Mouse (Mus musculus) adipocyte (in vitro differentiated cells): ENCODE measurements around the gene Telo2.
"Not testable (repeated sequence)": the region's sequence is repeated elsewhere in the genome, so short reads cannot be mapped to it uniquely, and the experiment has no call there.

ENCODE experiments used
- DNase-seq: peaks from one replicate; pipeline ENCODE4 v3.0.0-alpha.2; 2016; ENCODE audit warnings: low spot score

Gene Telo2

DNA sequence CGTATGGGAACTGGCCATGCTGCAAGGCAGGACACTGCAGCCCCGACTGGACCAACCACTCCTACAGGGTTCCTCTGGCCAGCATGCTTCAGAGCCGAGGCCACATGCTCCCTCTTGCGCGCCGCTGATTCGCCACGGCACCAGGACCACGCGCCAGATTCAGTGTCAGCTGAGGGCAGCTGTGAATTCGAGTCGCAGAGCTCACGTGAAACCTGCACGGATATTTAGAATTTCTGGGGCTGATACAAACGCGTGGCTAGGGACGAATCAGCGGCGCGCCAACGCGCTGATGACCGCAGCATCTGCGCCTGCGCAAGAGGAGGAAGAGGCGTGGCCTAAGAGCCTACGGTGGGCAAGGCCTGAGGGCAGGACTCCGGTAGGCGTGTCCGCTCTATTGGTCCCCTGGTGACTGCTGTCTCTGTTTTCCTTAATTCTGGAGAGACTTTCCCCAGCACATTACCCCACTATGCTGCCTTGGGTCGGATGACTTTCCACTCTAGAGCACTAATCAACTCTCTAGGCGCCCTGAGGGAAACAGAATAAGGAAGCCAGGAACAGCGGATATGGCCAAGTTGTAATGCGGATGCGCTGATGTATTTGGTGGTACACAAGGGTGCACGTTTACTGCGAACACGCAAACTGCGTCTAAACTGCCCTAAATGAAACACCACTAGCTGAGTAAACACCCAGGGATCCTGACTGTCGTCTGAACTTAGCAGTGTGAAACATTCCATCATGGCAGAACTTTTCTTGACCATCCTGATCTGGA lies at the start of gene Telo2:
Telo2 (minus strand) TSS at position 304 of the 769 bp plus-strand sequence.
- peak; percentile 92 for DNase-seq

DNA sequence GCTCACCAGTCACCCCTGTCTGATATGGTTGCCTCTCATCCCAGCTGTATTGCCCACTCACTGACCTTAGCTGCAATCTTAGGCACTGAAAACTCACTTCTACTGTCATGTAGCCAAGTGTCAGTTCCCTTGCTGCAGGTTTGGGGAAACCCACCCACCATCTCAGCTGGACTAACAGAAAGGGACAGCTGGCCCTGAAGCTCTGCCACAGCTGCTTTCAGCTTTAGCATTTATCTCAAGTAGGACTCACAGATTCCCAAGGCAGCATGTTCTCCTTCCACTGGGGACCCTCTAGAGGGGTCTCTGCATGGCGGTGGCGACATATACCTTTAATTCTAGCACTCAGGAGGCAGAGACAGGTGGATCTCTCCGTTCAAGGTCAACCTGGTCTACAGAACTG lies 49.0 kb upstream of the Telo2 start:
- DNase-seq = no peak

DNA sequence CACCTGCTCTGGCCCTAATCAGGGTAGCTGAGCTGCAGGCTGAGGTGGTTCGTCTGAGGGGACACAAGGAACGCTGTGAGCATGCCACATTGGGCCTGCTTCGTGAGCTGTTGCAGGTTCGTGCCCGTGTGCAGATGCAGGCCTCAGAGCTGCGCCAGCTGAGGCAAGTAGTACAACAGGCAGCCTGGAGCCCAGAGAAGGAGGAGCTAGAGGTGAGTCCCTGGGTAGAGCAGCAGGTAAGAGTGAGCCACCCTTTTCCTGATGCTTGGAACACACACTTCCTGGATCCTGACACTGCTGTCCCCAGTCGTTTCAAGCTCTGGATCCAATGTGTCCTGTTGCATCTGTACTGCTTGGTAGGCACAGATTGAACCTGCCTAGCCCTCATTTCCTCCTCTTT lies 47.6 kb upstream of the Telo2 start:
- DNase-seq = no peak

DNA sequence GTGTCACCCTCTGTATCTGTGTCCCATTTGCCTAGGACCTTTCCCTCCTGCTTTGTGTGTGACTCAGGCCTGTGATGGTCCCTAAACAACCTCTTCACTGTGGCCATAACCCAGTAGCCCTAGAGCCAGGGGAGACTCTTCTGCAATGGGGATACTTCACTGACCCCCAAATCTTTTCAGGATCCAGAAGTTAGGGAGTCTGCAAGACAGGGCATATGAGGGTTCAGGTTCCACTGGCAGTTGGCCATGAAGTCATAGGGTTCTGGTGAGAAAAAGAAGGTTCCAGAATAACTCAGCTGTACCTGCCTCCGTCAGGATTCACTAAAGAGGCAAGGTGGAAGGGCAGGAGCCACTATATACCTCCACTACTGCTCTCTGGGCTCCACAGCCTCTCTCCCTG lies 46.4 kb upstream of the Telo2 start, which contains the start of gene Ccdc154:
Ccdc154 (plus strand) TSS at position 301 of the 400 bp plus-strand sequence.
- no peak for DNase-seq

DNA sequence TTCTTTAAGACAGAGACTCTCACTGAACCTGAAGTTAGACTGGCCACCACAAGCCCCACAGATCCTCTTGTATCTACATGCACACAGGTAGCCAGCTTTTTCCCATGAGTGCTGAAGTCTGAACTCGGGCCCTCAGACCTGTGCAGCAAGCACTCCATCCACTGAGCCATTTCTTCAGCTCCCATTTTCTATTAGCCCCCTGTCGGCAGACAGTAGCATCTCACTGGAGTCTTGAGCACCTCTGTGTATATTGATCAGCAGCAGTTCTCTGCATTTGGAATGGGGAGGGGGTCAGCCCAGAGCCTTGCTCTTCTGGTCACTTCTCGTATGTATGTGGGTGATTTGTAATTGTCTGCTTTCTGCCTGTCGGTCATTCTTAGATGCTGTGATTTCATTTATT lies 24.2 kb upstream of the Telo2 start:
- no peak for DNase-seq

DNA sequence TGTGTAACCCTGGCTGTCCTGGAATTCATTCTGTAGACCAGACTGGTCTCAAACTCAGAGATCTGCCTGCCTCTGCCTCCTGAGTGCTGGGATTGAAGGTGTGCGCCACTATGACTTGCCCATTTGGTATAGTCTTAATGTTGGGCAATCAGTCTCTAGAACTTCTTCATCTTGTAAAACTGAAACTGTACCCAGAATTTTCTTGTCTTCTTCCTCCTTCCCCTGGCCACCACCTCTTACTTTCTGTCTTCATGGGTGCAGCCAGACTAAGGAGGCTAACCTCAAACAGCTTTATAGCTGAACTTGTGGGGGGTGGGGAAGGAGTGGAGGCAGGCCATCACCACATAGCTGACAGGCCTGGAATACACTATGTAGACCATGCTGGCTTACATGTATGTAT lies 23.0 kb upstream of the Telo2 start:
- no peak for DNase-seq

DNA sequence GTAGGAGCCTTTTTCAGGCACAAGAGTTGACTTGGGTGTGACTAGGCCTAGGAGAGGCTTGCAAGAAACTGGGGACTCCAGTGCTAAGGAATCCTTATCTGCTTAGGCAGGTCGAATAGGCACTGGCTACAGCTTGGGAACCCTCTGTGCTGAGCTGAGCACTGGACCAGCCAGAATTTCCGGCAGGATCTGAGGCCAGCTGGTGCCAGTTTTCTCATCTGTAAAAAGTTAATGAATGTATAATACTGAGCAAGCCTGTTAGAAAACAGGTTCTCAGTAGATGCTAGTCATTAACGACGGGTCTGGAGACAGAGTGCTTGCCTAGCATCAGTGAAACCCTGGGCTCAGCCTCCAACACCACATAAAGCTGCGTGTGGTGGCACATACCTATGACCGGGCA lies 19.9 kb upstream of the Telo2 start:
- no peak for DNase-seq

DNA sequence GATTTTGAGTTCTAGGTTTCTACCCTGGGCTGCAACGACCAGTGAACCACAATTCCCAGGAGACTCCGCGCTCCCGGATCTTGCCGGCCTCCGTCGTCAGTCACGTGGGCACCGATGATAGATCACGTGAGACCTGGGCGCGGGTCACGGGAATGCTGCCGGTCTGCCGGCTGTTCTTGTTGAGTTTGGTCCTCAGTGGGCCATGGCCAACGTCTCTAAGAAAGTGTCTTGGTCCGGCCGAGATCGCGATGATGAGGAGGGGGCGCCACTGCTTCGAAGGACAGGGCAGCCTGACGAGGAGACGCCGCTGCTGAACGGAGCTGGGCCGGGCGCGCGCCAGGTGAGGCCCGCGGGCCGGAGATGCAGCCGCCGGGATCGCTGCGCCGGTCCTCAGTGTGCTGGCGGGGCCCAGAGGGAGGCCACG lies 17.5 kb upstream of the Telo2 start, which contains the start of gene Clcn7:
Clcn7 (plus strand) TSS at position 117 of the 424 bp plus-strand sequence.
- DNase-seq = peak; percentile 97

DNA sequence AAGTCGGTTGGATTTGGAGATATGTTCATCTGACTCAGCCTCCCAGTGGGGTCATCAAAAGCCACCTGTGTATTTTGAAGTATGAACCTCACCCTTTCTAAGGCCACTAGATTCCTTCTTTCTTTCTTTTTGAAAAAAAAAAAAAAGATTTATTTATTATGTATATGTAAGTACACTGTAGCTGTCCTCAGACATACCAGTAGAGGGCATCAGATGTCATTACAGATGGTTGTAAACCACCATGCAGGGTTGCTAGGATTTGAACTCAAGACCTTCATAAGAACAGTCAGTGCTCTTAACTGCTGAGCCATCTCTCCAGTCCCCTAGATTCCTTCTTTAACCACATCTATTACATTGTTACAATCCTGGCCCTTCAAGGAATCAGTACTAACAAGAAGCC lies 14.3 kb upstream of the Telo2 start:
- DNase-seq = no peak

DNA sequence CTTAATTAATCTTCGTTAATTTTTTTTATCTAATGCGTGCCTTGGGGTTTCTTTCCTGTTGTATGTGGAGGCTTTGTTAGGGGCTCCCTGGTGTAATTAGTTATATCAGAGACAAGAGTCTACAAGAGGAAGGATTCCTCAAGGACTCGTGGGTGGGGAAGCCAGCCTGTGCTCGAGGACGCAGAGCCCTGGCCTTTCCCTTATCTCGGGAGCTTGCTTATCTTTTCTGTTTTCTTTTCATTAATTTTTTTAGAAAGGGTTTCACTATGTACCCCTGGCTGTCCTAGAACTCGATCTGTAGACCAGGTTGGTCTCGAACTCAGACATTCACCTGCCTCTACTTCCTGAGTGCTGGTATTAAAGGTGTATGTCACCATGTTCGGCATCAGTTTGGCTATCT lies 11.9 kb upstream of the Telo2 start:
- DNase-seq = no peak

DNA sequence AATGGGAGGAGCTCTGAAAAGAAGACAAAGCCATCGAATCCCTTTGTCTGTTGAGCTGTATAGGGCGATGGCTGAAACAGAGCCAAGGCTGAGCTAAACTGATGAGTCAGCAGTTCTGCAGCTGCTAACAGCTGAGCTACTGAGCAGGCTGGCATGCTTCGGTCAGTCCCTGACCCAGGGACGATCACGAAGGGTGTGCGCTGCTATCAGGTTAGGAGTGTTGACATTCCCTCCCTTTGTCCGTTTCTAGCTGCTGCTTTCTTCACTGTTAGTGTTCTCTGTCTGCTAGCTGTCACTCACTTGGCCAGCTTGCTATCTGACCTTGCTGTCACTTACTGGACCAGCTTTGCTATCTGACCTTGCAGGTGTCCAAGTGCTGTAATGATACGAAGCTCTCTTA lies 11.3 kb upstream of the Telo2 start:
- peak; percentile 47 for DNase-seq

DNA sequence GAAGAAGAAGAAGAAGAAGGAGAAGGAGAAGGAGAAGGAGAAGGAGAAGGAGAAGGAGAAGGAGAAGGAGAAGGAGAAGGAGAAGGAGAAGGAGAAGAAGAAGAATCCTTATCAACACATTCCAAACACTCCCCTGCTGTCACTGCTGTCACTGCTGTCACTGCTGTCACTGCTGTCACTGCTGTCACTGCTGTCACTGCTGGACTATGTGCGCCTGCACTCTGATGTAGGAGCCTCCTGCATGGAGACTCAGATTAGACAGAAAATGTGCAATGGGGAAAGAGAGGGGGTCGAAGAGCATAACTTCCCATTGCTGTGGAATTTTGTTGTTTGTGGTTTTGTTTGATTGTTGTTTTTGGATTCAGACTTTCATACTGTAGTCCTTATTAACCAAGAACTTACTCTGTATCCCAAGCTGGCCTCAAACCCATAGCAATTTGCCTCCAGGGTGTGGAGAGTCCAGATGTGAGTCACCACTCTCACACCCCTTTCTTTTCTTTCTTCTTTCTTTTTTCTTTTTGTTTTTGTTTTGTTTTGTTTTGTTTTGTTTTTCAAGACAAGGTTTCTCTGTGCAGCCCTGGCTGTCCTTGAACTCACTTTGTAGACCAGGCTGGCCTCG lies 9.8 kb upstream of the Telo2 start:
- DNase-seq = not testable (repeated sequence)

DNA sequence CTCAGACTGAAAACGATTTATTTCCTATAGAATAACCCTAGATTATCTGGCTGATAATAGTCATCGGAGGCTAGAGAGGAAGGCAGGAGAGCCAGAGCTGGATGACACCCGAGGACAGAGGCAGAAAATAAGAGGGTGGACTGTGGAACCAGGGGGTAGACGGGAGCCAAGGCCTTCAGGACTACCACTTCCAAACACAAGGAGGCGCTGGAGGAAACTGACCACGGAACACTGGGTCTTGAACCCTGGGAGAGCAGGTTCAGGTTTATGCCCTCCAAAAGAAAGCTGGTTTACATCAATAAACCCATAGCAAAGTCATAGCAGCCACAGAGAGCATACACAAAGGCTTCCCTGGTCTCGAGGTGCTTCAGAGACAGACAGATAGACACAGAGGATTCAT lies 8.2 kb upstream of the Telo2 start:
- DNase-seq = no peak

DNA sequence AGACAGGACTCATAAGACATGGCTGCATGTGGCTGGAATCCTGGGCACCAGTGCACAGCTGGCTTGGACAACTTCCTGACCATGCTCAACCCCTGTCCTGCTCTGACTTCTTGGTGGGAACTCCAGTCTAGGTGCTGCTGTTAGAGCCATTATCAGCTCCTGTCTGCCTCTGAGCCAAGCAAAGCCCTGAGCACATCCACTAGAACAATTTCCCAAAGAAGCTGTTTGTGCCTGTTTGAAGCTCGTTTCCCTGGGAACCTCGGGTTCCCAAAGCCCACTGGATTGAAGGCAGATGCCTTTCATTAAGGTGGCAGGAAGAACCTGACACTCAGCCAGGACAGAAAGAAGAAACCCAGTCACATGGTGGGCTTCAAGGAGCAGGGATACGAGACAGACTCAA lies 4.6 kb upstream of the Telo2 start, which contains the start of gene Ptx4:
Ptx4 (plus strand) TSS at position 355 of the 400 bp plus-strand sequence.
- no peak for DNase-seq

DNA sequence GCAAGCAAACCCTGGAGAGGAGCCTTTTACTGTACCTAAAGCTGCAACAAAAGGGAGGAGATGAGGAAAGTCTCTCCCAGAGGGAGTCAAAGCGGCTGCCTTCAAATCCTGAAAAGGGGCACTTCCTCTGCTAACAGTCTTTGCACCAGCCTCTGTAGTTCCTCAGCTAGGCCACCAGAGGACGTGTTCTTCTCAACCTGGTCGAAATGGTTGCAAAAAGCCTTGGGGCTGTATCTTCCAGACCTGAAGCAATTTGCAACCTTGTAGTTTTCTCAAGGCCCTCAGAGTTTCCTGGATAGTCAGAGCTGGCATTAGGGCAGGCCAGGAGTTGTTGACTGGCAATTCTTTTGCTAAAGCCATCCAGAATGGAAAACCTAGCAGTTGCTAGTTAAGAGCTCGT lies 1.5 kb upstream of the Telo2 start:
- no peak for DNase-seq

DNA sequence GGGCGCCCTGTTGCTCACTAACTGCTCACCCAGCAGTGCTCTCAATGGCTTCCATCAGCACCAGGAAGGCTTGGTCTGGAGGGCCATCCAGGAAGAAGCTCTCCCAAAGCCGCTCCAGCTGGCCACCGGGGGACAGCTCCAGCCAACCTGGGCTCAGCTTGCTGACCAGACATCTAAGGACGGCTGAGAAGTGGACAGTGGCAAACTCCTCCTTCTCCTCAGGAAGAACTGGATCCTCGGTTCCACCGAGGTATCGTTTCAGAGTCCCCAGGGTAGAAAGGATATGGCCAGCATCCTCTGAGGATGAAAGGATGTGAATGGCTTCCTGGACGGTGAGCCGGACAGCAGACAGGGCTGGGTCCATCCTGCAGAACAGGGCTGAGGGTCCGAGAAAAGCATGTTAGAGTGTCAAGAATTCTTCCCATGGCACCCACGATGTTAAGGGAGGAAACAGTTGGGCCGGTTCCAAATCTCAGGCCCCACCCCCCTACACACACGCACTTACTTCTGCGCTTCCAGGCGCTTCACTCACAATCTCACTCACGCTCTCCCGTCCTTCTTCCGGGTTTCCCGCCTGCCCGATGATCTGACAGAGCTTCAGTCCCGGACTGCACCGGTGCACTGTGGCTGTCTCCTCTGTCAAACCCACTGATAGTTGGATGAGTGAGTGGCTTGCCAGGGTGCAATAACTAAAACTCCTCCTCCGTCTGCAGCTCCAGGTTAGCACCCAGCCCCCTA lies 690 bp downstream of the Telo2 start:
- no peak for DNase-seq

DNA sequence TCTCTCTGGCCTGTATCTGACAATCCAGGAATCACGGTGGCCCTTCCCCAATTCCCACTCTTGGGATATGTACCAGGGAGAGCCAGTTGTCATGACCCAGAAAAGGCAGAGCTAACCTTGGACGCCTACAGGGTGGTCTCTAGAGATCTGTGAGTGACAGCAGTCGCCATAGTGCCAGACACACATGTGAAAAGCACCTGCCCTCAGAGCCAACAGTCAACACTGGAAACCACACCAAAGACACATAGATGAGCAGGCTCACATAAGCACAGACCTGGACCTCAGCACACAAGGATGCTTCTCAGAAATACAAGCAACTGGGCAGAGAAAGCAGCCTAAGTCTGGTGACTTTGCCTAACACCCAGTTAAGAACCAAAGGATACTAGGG lies 3.4 kb downstream of the Telo2 start:
- no peak for DNase-seq

DNA sequence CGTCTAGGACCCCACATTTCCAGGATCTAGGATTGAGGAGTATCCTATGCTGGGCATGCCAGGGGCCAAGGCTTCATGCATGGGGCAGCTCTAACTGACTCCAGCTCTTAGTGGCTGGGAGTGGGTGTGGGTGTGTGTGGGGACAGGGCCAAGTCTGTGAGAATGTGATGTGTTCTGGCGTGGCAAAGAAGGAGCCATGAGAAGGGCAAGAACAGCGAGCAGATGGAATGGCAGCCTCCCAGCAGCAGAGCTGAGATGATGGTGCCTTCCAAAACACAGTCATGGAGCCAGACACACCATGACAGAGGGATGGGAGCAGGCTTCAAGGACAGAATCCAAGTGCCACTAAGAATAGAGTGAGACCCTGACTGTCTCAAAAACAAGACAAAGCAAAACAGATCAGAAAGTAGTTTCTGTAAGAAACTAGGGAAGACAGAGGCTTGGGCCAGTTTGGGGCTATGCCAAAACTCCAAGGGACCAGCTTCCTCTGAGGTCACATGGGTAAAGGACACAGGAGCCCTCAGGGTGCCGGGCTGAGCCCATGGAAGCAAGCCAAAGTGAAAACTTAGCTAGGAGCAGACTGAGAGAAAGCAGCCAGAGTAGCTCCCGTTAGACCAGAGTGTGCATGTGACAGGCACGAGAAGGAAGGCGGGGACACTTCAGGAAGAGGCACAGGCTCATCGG lies 3.9 kb downstream of the Telo2 start:
- peak; percentile 69 for DNase-seq

DNA sequence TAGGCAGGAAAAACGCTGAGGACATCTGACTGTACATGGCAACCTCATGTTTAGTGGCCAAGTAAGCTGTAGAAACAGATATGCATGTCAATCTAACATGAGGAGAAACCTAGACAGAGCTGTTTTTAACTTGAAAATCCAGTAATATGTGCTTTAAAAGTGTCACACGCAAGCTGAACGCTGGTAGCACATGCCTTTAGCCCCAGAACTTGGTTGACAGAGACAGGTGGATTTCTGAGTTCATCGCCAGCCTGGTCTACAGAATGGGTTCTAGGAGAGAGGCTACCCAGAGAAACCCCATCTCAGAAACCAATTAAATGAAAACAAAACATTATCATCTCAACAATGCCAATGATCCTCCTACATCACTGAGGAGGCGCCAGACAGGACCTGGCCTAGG lies 4.5 kb downstream of the Telo2 start:
- DNase-seq = no peak

DNA sequence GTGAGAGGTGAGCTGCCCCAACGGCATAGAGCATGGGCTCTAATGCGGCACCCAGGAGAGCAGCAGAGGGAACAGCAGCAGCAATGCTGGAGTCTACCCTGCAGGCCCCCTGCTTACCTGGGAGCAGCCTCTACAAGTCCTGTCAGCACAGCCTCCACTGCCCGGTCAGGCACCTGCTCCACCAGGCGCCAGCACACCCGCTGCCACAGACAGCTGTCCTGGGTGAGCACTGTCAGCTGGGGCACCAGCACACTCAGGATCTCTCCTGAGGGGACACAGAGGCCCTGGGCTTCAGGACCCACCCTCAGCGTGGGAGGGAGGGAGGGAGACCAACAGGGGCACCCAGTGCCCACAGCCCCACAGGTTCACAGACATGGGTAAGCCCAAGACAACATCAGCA lies 5.2 kb downstream of the Telo2 start:
- no peak for DNase-seq

DNA sequence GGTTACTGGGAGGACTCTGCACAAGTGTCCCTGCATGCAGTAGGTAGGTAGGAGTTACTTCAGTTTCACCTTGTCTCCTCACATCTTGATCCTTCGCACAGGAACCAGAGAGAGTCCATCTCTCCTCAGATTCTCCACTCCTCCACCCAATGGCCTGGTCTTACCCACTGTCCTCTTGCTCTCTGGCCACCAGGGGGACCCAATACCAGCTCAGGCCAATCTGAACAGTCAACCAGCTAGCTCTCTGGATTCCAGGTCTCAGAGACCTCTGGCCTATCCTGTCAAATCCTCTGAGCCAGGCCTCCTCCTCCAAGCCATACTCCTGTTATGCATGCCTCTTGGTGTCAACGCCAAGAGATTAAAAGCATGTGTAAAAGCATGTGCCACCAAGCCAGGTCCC lies 6.2 kb downstream of the Telo2 start:
- peak; percentile 83 for DNase-seq

DNA sequence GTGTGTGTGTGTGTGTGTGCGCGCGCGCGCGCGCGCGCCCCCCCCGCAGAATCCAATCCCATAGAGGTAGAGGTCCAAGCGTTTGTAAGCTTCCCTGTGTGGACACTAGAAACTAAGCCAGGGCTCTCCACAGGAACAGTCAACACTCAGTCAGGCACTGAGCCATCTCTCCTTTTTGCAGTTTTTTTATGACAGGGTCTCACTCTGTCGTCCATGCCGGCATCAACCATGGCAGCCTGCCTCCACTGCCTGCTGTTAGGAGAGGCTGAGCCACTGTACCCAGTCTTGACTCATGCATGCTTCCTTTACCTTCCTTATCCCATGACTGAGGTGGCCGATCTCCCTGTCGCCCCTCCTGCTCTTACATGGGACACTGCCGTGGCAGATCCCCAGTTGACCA lies 8.0 kb downstream of the Telo2 start:
- DNase-seq = no peak
